Mouse (Mus musculus) heart, adult 2 months (tissue): ENCODE measurements around the gene Pnlip. TPM values are rescaled to one million over a fixed set of nuclear protein-coding genes. Genes with fewer than 3 reads are reported as not detected.

Experiments
- DNase-seq, 2 experiments: peaks; one replicate each; pipeline ENCODE4 v3.0.0; 2021
- H3K27ac ChIP-seq: fragments of 200-600 bp; 2 replicates; pipeline ENCODE4 v1.8.1; 2022
- H3K27me3 ChIP-seq: fragments of 200-500 bp; 2 replicates; pipeline ENCODE4 v1.6.1; 2012; ENCODE audit warnings: mild to moderate bottlenecking, low read length, inconsistent platforms, mixed read lengths; ENCODE audit not compliant: control insufficient read depth, insufficient read depth
- H3K36me3 ChIP-seq: fragments of 200-500 bp; 2 replicates; pipeline ENCODE4 v1.6.1; 2012; ENCODE audit warnings: low read length, inconsistent platforms; ENCODE audit not compliant: control insufficient read depth, insufficient read depth
- H3K4me1 ChIP-seq: fragments of 200-500 bp; 2 replicates; pipeline ENCODE4 v1.6.1; 2011; ENCODE audit warnings: low read length; ENCODE audit not compliant: control insufficient read depth, insufficient read depth
- H3K4me3 ChIP-seq: fragments of 200-600 bp; 2 replicates; pipeline ENCODE4 v1.8.1; 2022
- H3K79me2 ChIP-seq: fragments of 200-500 bp; replicated peaks from 2 replicates; pipeline ENCODE4 v1.6.1; 2012; ENCODE audit warnings: mild to moderate bottlenecking, inconsistent platforms, low read length, moderate library complexity, mixed read lengths; ENCODE audit not compliant: control insufficient read depth, insufficient read depth
- H3K9ac ChIP-seq: fragments of 200-500 bp; 2 replicates; pipeline ENCODE4 v1.6.1; 2012; ENCODE audit warnings: low read depth, mild to moderate bottlenecking, control low read depth, inconsistent platforms, low read length, mixed read lengths
- CTCF ChIP-seq: fragments of 200-600 bp; IDR thresholded peaks from 2 replicates; pipeline ENCODE4 v1.8.1; 2022; ENCODE audit warnings: antibody characterized with exemption, mild to moderate bottlenecking, moderate library complexity
- EP300 ChIP-seq: fragments of 200-500 bp; IDR thresholded peaks from 2 replicates; pipeline ENCODE4 v1.6.1; 2011; ENCODE audit warnings: low read depth, low read length, control low read depth; ENCODE audit not compliant: insufficient read depth
- POLR2A ChIP-seq: fragments of 200-500 bp; IDR thresholded peaks from 2 replicates; pipeline ENCODE4 v1.6.1; 2011; ENCODE audit warnings: mild to moderate bottlenecking, low read depth, low read length, control low read depth; ENCODE audit not compliant: insufficient read depth
- WGBS: fragments of 180-500 bp; shearing (Covaris S2); methylation state at CpG from one replicate; pipeline ENCODE4 v1.1.7; 2018; 5-methylcytosine and 5-hydroxymethylcytosine counted together
- intact Hi-C: fragments of 180-260 bp; cut with DNase I; formaldehyde crosslinking; loops from one replicate; pipeline ENCODE4 v1.15.1; 2025
- polyA plus RNA-seq: library from polyadenylated mRNA; depleted of rRNA; stranded (reverse); fragments of >200 nt; gene quantifications from 2 replicates; pipeline ENCODE4 v1.2.3, GENCODE M21; 2012
- total RNA-seq, 2 experiments: library from RNA; stranded (reverse); gene quantifications; 2 replicates each; pipeline ENCODE4 v1.2.3; 2021

The Pnlip gene
- total and polyA plus RNA-seq, 3 experiments = not detected

DNA sequence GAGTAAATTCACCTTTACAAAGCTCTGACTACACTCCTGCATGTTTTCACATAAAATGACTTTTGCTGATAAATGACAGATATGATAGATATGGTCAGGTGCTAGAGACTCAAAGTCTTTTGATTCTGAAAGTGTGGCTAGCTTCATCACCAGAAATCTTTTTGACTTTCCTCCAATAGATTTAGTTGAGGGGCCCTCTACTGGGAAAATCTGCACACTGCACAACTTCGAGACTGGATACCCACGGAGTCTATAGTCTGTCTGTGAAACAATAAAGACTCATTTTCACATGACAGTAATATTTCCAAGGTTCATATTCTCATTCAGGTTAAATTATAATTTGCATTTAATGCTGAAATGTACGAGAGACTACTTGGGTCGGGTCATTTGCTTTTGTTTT lies 9.8 kb downstream of the Pnlip start:
- Histone ChIP-seq H3K4me1 (no peaks in the 10 kb centered on the region), H3K79me2 (no peaks in the 10 kb centered on the region), H3K9ac (no peak overlapping the region), H3K36me3 (no peaks in the 10 kb centered on the region), H3K4me3 (no peak overlapping the region), H3K27ac (no peak overlapping the region), H3K27me3 (no peaks in the 10 kb centered on the region)
- no peak for DNase-seq
- peak; percentile 40 for TF ChIP-seq CTCF
- TF ChIP-seq POLR2A = no peak
- 55% methylated on average over 4 of the region's 4 CpGs for WGBS
- intact Hi-C loops = no loop called here

DNA sequence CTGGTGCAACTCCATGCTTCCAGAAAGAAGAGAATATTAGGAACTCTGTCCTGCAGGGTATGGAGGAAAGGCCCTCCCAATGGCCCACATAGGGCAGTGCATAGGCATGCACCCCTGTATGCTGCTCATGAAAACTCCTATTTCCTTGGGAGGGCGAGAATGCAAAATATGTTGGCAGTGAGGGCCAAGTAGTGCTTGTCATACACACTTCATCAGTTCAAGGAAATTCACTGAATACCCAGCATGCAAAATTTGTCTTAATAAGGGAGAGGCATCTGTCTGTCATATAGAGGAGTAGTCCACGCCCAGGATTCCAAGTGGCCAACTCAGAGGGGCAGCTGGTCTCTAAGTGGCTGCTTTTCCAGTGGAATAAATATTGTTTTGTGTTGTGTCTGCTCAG lies 11.0 kb downstream of the Pnlip start:
- 62% methylated on average over 2 of the region's 2 CpGs for WGBS
- H3K27ac ChIP-seq = no peak overlapping the region
- no peaks in the 10 kb centered on the region for H3K27me3 ChIP-seq
- H3K4me1 ChIP-seq = no peaks in the 10 kb centered on the region
- no peaks in the 10 kb centered on the region for H3K79me2 ChIP-seq
- no peak overlapping the region for H3K4me3 ChIP-seq
- TF ChIP-seq CTCF = no peak
- no peak for TF ChIP-seq POLR2A
- TF ChIP-seq EP300 = no peak
- H3K9ac ChIP-seq = no peak overlapping the region
- intact Hi-C loops = no loop called here
- no peak for DNase-seq
- no peaks in the 10 kb centered on the region for H3K36me3 ChIP-seq

DNA sequence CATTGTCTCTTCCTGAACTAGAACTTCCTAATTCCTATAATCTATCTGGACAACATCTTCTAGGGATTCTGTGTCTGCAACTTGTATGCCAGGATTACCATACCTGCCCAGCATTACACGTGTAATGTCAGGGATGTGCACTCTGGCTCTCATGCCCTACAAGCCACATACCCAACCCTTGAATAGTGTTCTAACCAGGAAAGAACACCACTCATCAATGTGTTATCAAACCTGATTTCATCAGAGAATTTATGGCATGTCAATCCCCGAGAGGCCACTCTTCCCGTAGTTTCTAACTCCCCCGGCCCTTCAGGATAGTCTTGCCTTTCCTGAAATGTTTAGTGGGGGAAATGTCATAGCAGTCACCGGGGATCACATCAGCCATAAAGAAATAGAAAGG lies 12.6 kb downstream of the Pnlip start:
- no peaks in the 10 kb centered on the region for H3K79me2 ChIP-seq
- no peak overlapping the region for H3K9ac ChIP-seq
- H3K27me3 ChIP-seq = no peaks in the 10 kb centered on the region
- DNase-seq = no peak
- H3K4me1 ChIP-seq = no peaks in the 10 kb centered on the region
- intact Hi-C loops = no loop called here
- H3K4me3 ChIP-seq = no peak overlapping the region
- no peaks in the 10 kb centered on the region for H3K36me3 ChIP-seq
- WGBS = 49% methylated on average over 5 of the region's 5 CpGs
- TF ChIP-seq EP300 (no peak), CTCF (no peak), POLR2A (no peak)
- H3K27ac ChIP-seq = no peak overlapping the region

DNA sequence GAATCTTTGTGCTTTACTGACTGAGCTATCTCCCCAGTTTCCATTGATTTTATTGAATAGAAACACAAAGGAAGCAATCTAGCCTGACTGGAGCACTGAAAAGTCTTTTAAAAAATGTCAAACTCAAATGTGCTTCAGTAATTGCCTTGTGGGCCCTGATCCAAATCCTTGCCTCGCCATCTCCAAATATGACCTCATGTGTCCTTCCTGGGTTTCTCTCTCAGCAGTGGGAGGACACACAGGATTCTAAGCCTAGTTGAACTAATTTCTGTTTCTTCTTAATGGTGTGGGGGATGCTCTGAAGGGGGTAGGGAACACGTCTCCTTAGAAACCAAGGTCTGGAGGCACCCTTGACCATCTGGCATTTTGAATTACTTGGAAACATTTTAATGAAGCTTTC lies 22.3 kb downstream of the Pnlip start:
- TF ChIP-seq CTCF (no peak), POLR2A (no peak), EP300 (no peak)
- WGBS = 27% methylated on average over 2 of the region's 2 CpGs
- no peak for DNase-seq

DNA sequence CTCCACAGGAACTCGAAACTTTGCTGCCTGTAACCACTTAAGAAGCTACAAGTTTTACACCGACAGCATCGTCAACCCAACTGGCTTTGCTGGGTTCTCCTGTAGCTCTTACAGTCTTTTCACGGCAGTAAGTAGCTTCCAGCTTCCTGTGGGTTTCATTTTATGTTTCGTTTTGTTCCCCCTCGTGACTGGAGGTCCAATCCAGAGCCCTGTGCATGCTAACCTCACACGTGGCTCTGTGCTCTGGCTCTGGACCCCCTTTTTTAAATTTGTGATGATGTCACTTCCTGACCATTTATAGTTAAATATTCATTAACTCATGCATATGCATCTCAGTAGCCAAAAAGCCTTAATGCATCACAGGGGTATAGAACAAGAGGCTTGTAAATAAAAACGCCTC lies 24.8 kb downstream of the Pnlip start:
- no peaks in the 10 kb centered on the region for H3K36me3 ChIP-seq
- H3K4me3 ChIP-seq = no peak overlapping the region
- no peak overlapping the region for H3K27ac ChIP-seq
- no peaks in the 10 kb centered on the region for H3K4me1 ChIP-seq
- no peaks in the 10 kb centered on the region for H3K79me2 ChIP-seq
- no peak overlapping the region for H3K9ac ChIP-seq
- intact Hi-C loops = no loop called here
- no peak for TF ChIP-seq EP300
- no peak for TF ChIP-seq POLR2A
- TF ChIP-seq CTCF = no peak
- WGBS = 54% methylated on average over 8 of the region's 8 CpGs
- DNase-seq = no peak
- H3K27me3 ChIP-seq = no peaks in the 10 kb centered on the region

More for the DNA sequence above, 22.3 kb downstream of the Pnlip start:
- H3K9ac ChIP-seq = no peak overlapping the region
- no peaks in the 10 kb centered on the region for H3K4me1 ChIP-seq
- H3K4me3 ChIP-seq = no peak overlapping the region
- no peak overlapping the region for H3K27ac ChIP-seq
- H3K36me3 ChIP-seq = no peaks in the 10 kb centered on the region
- no peaks in the 10 kb centered on the region for H3K27me3 ChIP-seq
- H3K79me2 ChIP-seq = no peaks in the 10 kb centered on the region
- intact Hi-C loops = no loop called here

DNA sequence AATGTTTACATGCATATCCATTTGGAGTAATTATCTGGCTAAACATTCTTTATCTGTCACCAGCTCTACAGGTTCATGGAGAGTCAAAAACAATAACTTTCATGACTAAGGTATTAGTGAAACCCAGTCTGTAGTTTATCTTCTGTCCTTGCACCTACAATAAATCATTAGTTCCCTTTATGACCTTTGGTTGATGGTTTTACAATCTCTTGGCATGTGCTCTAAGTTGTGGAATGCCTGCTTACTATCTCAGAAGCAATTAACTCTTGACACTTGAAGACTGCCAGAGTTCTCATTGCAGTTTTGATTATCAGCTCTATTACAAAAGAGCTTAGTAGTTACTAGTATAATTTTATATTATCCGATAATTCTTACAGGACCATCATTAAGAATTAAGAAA lies 36.6 kb downstream of the Pnlip start:
- Histone ChIP-seq H3K36me3 (no peaks in the 10 kb centered on the region), H3K79me2 (no peaks in the 10 kb centered on the region), H3K9ac (no peak overlapping the region), H3K4me1 (no peaks in the 10 kb centered on the region), H3K4me3 (no peak overlapping the region), H3K27me3 (no peaks in the 10 kb centered on the region), H3K27ac (no peak overlapping the region)
- no peak for TF ChIP-seq CTCF
- no peak for TF ChIP-seq EP300
- no peak for TF ChIP-seq POLR2A
- intact Hi-C loops = no loop called here
- DNase-seq = no peak
- 83% methylated on average over 1 of the region's 1 CpGs for WGBS

DNA sequence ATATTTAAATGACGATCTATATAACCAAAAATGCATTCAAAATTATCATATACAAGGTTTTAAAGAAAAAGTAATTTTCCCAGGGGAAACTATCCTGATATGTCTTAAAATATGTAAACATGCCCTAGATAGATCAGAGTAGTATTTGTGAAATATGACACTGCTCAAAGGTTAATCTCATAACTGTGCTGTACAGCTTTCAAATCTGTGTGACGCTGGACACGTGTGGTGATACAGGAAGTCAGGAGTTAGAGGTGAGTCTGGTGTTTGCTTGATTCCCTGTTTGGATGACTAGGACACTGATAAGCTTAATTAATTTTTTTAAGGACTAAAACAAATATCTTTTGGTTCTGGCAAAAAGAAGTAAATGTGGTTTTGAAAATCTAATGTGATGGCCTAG lies 43.0 kb downstream of the Pnlip start:
- no peaks in the 10 kb centered on the region for H3K36me3 ChIP-seq
- no peak overlapping the region for H3K4me3 ChIP-seq
- H3K9ac ChIP-seq = no peak overlapping the region
- TF ChIP-seq EP300 (no peak), POLR2A (no peak), CTCF (no peak)
- H3K27ac ChIP-seq = no peak overlapping the region
- no peak for DNase-seq
- intact Hi-C loops = no loop called here
- no peaks in the 10 kb centered on the region for H3K27me3 ChIP-seq
- WGBS = 75% methylated on average over 3 of the region's 3 CpGs
- no peaks in the 10 kb centered on the region for H3K4me1 ChIP-seq
- no peaks in the 10 kb centered on the region for H3K79me2 ChIP-seq
